Mouse (Mus musculus) limb, embryonic 13.5 days (tissue): Measurements from ENCODE around the gene Itgam. TPM values are rescaled to one million over a fixed set of nuclear protein-coding genes. Genes with fewer than 3 reads are reported as not detected.
"Not testable (repeated sequence)": the region's sequence is repeated elsewhere in the genome, so short reads cannot be mapped to it uniquely, and the experiment has no call there.

Source experiments
- ATAC-seq: fragments of 200-750 bp; cut with Nextera tagmentation; 2 replicates; pipeline ENCODE4 v1.8.0; 2017; ENCODE audit warnings: low read depth, moderate number of reproducible peaks, moderate TSS enrichment; ENCODE audit not compliant: low FRiP score
- H3K27ac ChIP-seq: fragments of 300-500 bp; sonication (generic); 2 replicates; pipeline ENCODE4 v1.5.1; 2015; ENCODE audit warnings: inconsistent platforms, mild to moderate bottlenecking, moderate library complexity
- H3K27me3 ChIP-seq: fragments of 300-500 bp; sonication (generic); 2 replicates; pipeline ENCODE4 v1.6.1; 2015; ENCODE audit warnings: mild to moderate bottlenecking, inconsistent platforms
- H3K36me3 ChIP-seq: fragments of 300-500 bp; sonication (generic); 2 replicates; pipeline ENCODE4 v1.6.1; 2015; ENCODE audit warnings: inconsistent platforms, mild to moderate bottlenecking, moderate library complexity
- H3K4me1 ChIP-seq: fragments of 300-500 bp; sonication (generic); 2 replicates; pipeline ENCODE4 v1.6.1; 2015; ENCODE audit warnings: inconsistent platforms
- H3K4me2 ChIP-seq: fragments of 300-500 bp; sonication (generic); replicated peaks from 2 replicates; pipeline ENCODE4 v1.6.1; 2015; ENCODE audit warnings: inconsistent platforms, mild to moderate bottlenecking, moderate library complexity
- H3K4me3 ChIP-seq: fragments of 300-500 bp; sonication (generic); 2 replicates; pipeline ENCODE4 v1.5.1; 2015; ENCODE audit warnings: moderate library complexity, mild to moderate bottlenecking, inconsistent platforms
- H3K9ac ChIP-seq: fragments of 300-500 bp; sonication (generic); 2 replicates; pipeline ENCODE4 v1.6.1; 2015; ENCODE audit warnings: mild to moderate bottlenecking, inconsistent platforms
- H3K9me3 ChIP-seq: fragments of 300-500 bp; sonication (generic); 2 replicates; pipeline ENCODE4 v1.6.1; 2016; ENCODE audit warnings: inconsistent platforms
- WGBS: fragments of 180-500 bp; shearing (Covaris S2); methylation state at CpG from one replicate; pipeline ENCODE4 v1.1.7; 2015; 5-methylcytosine and 5-hydroxymethylcytosine counted together
- polyA plus RNA-seq: library from polyadenylated mRNA; unstranded; fragments of >200 nt; fragmentation: Nextera tagmentation; extraction: Ambion mirVana; gene quantifications from 2 replicates; pipeline ENCODE4 v1.2.1, GENCODE M21; 2015

Itgam gene
- polyA plus RNA-seq, 1 experiment from 2014 or later, result 0.87 TPM

DNA sequence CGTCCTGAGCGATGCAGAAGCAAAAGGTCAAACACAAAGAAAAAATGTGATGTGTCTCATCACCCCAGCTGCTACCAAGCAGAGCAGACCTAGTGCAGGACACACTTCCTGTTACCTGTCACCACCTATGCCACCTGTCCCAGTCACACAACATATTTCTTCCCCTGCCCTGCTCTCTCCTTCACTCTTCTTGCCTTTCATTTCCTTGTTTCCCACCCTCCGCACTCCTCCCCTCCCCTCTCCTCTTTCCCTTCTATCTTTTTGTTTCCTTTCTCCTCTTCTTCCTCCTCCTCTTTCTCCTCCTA is 29.5 kb upstream of the Itgam start:
- ATAC-seq, result no peak

DNA sequence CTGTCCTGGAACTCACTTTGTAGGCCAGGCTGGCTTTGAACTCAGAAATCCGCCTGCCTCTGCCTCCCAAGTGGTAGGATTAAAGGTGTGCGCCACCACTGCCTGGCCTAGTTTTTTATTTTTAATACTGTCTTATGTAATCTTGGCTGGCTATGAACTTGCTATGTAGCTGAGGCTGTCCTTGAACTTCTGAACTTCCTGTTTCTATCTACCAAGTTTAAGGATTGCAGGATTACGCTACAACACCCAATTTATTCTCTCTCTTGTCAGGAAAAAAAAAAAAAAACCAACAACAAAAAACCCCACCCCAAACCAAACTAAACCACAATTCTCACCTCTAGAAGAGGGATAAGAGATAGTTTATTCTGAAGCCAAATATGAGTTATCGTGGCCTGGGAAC is 28.8 kb upstream of the Itgam start:
- ATAC-seq, result no peak
- H3K9ac ChIP-seq, result no peak overlapping the region
- no peak overlapping the region for H3K27ac ChIP-seq
- WGBS, result 96% methylated on average over 4 of the region's 4 CpGs
- no peaks in the 10 kb centered on the region for H3K9me3 ChIP-seq
- no peak overlapping the region for H3K4me3 ChIP-seq
- H3K27me3 ChIP-seq, result no peaks in the 10 kb centered on the region
- H3K4me1 ChIP-seq, result no peaks in the 10 kb centered on the region
- no peak overlapping the region for H3K4me2 ChIP-seq
- H3K36me3 ChIP-seq, result no peaks in the 10 kb centered on the region

More for the DNA sequence above, 29.5 kb upstream of the Itgam start:
- 98% methylated on average over 3 of the region's 3 CpGs for WGBS
- Histone ChIP-seq H3K4me3 (no peak overlapping the region), H3K4me2 (no peak overlapping the region), H3K4me1 (no peaks in the 10 kb centered on the region), H3K9me3 (no peaks in the 10 kb centered on the region), H3K9ac (no peak overlapping the region), H3K27me3 (no peaks in the 10 kb centered on the region), H3K36me3 (no peaks in the 10 kb centered on the region), H3K27ac (no peak overlapping the region)

GRCm38 (mm10) chr7:128042161-128042820 is 20.1 kb upstream of the Itgam start:
- not testable (repeated sequence) for H3K4me1 ChIP-seq, H3K4me2 ChIP-seq, H3K4me3 ChIP-seq, H3K36me3 ChIP-seq, H3K27ac ChIP-seq, H3K9ac ChIP-seq, H3K27me3 ChIP-seq, H3K9me3 ChIP-seq, ATAC-seq
- 76% methylated on average over 15 of the region's 15 CpGs for WGBS

- Histone ChIP-seq H3K27me3 (no peaks in the 10 kb centered on the region), H3K9me3 (no peaks in the 10 kb centered on the region), H3K4me2 (no peak overlapping the region), H3K4me1 (no peaks in the 10 kb centered on the region), H3K9ac (no peak overlapping the region), H3K27ac (no peak overlapping the region), H3K4me3 (no peak overlapping the region), H3K36me3 (no peaks in the 10 kb centered on the region)
- 63% methylated on average over 4 of the region's 4 CpGs for WGBS
- no peak for ATAC-seq
These were observed 18.2 kb upstream of the Itgam start for GRCm38 (mm10) chr7:128044142-128044785.

GRCm38 (mm10) chr7:128045640-128046039 is 16.8 kb upstream of the Itgam start:
- no peaks in the 10 kb centered on the region for H3K27me3 ChIP-seq
- WGBS, result 66% methylated on average over 2 of the region's 2 CpGs
- no peaks in the 10 kb centered on the region for H3K36me3 ChIP-seq
- H3K9ac ChIP-seq, result no peak overlapping the region
- no peak overlapping the region for H3K27ac ChIP-seq
- no peaks in the 10 kb centered on the region for H3K9me3 ChIP-seq
- no peak overlapping the region for H3K4me3 ChIP-seq
- no peak for ATAC-seq
- H3K4me1 ChIP-seq, result no peaks in the 10 kb centered on the region
- H3K4me2 ChIP-seq, result no peak overlapping the region

DNA sequence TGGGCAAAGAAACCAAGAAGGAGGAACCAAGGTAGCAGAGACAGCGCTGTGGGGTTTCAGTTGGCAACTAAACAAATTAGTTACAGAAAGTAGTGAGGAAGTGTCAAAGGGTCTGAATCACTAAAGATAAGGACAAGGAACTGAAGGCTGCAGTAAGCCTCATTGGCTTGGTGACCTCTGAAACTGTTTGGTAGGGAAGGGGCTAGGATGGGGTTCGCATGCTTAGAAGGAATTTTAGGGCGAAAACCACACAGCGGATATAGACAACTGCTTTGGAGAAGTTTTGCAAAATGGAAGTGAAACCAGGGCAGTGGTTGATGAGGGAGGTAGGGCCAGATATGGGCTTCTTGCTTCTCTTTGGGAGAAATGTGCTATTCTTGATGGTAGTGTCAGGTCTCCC is 13.6 kb upstream of the Itgam start:
- no peaks in the 10 kb centered on the region for H3K4me1 ChIP-seq
- no peak overlapping the region for H3K4me2 ChIP-seq
- no peak overlapping the region for H3K9ac ChIP-seq
- no peak overlapping the region for H3K27ac ChIP-seq
- H3K4me3 ChIP-seq, result no peak overlapping the region
- ATAC-seq, result no peak
- H3K36me3 ChIP-seq, result no peaks in the 10 kb centered on the region
- H3K27me3 ChIP-seq, result no peaks in the 10 kb centered on the region
- WGBS, result 92% methylated on average over 4 of the region's 4 CpGs
- no peaks in the 10 kb centered on the region for H3K9me3 ChIP-seq

DNA sequence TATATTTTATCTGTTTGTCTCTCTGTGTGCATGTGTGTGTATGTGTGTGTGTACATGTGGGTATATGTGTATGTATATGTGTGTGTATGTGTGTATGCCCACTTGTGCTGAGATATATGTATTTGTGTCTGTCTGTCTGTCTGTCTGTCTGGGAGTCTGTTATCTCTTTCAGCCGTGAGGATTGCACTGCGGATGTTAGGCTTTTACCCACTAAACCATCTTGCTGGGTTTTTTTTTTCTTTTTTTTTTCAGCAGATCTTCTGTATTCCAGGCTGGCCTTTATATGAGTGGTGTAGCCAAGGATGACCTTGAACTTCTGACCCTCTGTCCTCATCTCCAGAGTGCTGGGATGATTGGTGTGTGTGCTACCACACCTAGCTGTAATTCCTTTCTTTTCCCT is 13.2 kb upstream of the Itgam start:
- Histone ChIP-seq H3K27me3 (no peaks in the 10 kb centered on the region), H3K4me3 (no peak overlapping the region), H3K4me1 (no peaks in the 10 kb centered on the region), H3K4me2 (no peak overlapping the region), H3K27ac (no peak overlapping the region), H3K36me3 (no peaks in the 10 kb centered on the region), H3K9ac (no peak overlapping the region), H3K9me3 (no peaks in the 10 kb centered on the region)
- WGBS, result 90% methylated on average over 2 of the region's 2 CpGs
- no peak for ATAC-seq

GRCm38 (mm10) chr7:128050739-128051138 is 11.7 kb upstream of the Itgam start:
- Histone ChIP-seq H3K9ac (no peak overlapping the region), H3K4me3 (no peak overlapping the region), H3K27me3 (no peaks in the 10 kb centered on the region), H3K4me2 (no peak overlapping the region), H3K36me3 (no peaks in the 10 kb centered on the region), H3K4me1 (no peaks in the 10 kb centered on the region), H3K27ac (no peak overlapping the region), H3K9me3 (no peaks in the 10 kb centered on the region)
- 70% methylated on average over 4 of the region's 4 CpGs for WGBS
- ATAC-seq, result no peak; the same call in 1 of the 2 replicates

DNA sequence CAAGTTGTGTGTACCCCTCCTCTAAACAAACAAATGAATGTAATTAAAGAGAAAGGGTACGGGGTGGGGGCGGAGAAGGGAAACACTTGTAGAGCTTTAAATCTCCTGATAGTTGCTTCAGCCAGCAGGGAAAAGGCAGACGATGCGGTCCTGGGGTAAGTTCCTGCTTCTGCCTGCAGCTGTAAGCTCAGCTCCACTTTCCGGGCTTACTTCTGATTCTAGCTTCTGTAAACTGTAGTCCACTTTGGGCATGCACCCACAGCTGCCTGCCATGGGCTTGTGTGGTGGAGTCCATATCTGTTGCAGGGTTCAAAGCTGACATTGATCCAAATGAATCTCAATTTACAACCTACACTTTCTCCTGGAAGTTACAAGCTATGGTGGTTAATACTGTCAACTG is 9.4 kb upstream of the Itgam start:
- Histone ChIP-seq H3K4me1 (no peaks in the 10 kb centered on the region), H3K9ac (no peak overlapping the region), H3K4me3 (no peak overlapping the region), H3K36me3 (no peaks in the 10 kb centered on the region), H3K9me3 (no peaks in the 10 kb centered on the region), H3K27me3 (no peaks in the 10 kb centered on the region), H3K27ac (no peak overlapping the region), H3K4me2 (no peak overlapping the region)
- 67% methylated on average over 5 of the region's 5 CpGs for WGBS
- ATAC-seq, result no peak

DNA sequence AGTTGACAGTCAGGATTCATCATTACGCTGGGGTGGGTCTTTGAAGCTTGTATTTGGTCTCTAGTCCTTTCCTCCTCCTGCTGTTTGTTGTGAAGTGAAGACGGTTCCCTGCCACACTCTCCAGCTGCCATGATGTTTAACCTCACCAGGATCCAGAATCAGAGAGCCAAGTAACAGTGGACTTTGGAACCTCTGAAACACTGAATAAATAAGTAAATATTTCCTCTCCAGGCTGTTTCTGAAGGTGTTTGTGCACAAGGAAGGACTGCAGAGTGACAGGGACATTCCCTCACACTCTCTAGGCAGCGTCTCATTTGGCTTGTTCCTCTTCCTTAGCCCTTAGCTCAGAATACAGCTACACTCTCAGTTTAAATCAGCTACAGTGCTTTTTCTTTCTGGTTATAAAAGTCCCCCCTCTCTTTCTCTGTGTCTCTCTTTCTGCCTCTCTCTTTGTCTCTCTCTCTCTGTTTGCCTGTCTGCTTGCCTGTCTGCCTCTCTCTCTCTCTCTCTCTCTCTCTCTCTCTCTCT is 5.5 kb upstream of the Itgam start:
- H3K9ac ChIP-seq, result no peak overlapping the region
- H3K27ac ChIP-seq, result no peak overlapping the region
- ATAC-seq, result no peak
- H3K9me3 ChIP-seq, result no peaks in the 10 kb centered on the region
- H3K4me2 ChIP-seq, result no peak overlapping the region
- 76% methylated on average over 3 of the region's 3 CpGs for WGBS
- no peaks in the 10 kb centered on the region for H3K4me1 ChIP-seq
- no peaks in the 10 kb centered on the region for H3K27me3 ChIP-seq
- no peak overlapping the region for H3K4me3 ChIP-seq
- no peaks in the 10 kb centered on the region for H3K36me3 ChIP-seq

- Histone ChIP-seq H3K36me3 (no peaks in the 10 kb centered on the region), H3K9ac (no peak overlapping the region), H3K27ac (no peak overlapping the region), H3K9me3 (no peaks in the 10 kb centered on the region), H3K4me2 (no peak overlapping the region), H3K4me3 (no peak overlapping the region), H3K27me3 (no peaks in the 10 kb centered on the region), H3K4me1 (no peaks in the 10 kb centered on the region)
- WGBS, result 76% methylated on average over 8 of the region's 8 CpGs
- ATAC-seq, result no peak
These were observed 4.6 kb upstream of the Itgam start for GRCm38 (mm10) chr7:128057860-128058259.

GRCm38 (mm10) chr7:128058576-128058975 is 3.9 kb upstream of the Itgam start:
- WGBS, result 65% methylated on average over 7 of the region's 7 CpGs
- H3K9me3 ChIP-seq, result no peaks in the 10 kb centered on the region
- no peak overlapping the region for H3K9ac ChIP-seq
- no peak overlapping the region for H3K27ac ChIP-seq
- ATAC-seq, result no peak
- no peaks in the 10 kb centered on the region for H3K27me3 ChIP-seq
- no peak overlapping the region for H3K4me2 ChIP-seq
- H3K4me3 ChIP-seq, result no peak overlapping the region
- no peaks in the 10 kb centered on the region for H3K4me1 ChIP-seq
- H3K36me3 ChIP-seq, result no peaks in the 10 kb centered on the region

DNA sequence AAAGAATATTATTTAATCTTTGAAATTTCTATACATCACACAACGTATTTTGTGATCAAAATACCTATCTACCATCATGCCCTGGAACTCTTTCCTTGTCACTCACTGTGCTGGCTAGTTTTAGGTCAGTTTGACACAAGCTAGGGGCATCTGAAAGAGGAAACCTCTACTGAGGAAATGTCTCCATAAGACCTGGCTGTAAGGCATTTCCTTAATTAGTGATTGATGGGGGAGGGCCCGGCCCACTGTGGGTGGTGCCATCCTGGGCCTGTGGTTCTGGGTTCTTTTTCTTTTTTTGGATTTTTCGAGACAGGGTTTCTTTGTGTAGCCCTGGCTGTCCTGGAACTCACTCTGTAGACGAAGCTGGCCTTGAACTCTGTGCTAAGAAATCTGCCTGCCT is 3.3 kb upstream of the Itgam start:
- no peaks in the 10 kb centered on the region for H3K4me1 ChIP-seq
- 81% methylated on average over 4 of the region's 4 CpGs for WGBS
- no peak for ATAC-seq

More for the DNA sequence above, 3.3 kb upstream of the Itgam start:
- Histone ChIP-seq H3K27me3 (no peaks in the 10 kb centered on the region), H3K4me3 (no peak overlapping the region), H3K9ac (no peak overlapping the region), H3K36me3 (no peaks in the 10 kb centered on the region), H3K9me3 (no peaks in the 10 kb centered on the region), H3K4me2 (no peak overlapping the region), H3K27ac (no peak overlapping the region)
